Mouse (Mus musculus) left cerebral cortex, adult 9 months (tissue): ENCODE measurements around the gene Dkkl1.
A peak's percentile ranks its signal among the peaks of the same experiment; 100 is the strongest.

Experiments
- DNase-seq, 2 experiments: peaks; one replicate each; pipeline ENCODE4 v3.0.0; 2022; ENCODE audit warnings: low spot score in 2 of 2

Gene Dkkl1

GRCm38 (mm10) chr7:45229459-45230203 lies 17.7 kb upstream of the Dkkl1 start:
- DNase-seq: no peak

- no peak for DNase-seq
Observed at GRCm38 (mm10) chr7:45229046-45229445, 17.1 kb upstream of the Dkkl1 start.

- DNase-seq: no peak
Observed at GRCm38 (mm10) chr7:45228548-45228947, 16.6 kb upstream of the Dkkl1 start.

- no peak for DNase-seq
Observed at GRCm38 (mm10) chr7:45226421-45226820, 14.5 kb upstream of the Dkkl1 start.

- DNase-seq: no peak
Observed at GRCm38 (mm10) chr7:45224826-45225225, 12.9 kb upstream of the Dkkl1 start.

- DNase-seq: no peak
Observed at GRCm38 (mm10) chr7:45221680-45222079, 9.7 kb upstream of the Dkkl1 start.

GRCm38 (mm10) chr7:45216442-45217183 lies 4.7 kb upstream of the Dkkl1 start:
- DNase-seq: no peak

GRCm38 (mm10) chr7:45215673-45216441 lies 3.9 kb upstream of the Dkkl1 start, which contains the start of gene Tead2:
Gene Tead2 (plus strand): TSS chr7:45215753.
- DNase-seq: no peak

GRCm38 (mm10) chr7:45213708-45214107 lies 1.8 kb upstream of the Dkkl1 start:
- no peak for DNase-seq

- DNase-seq: no peak
Observed at GRCm38 (mm10) chr7:45212356-45212755, 409 bp upstream of the Dkkl1 start.

GRCm38 (mm10) chr7:45211070-45211469 lies 877 bp downstream of the Dkkl1 start:
- no peak for DNase-seq

- no peak for DNase-seq
Observed at GRCm38 (mm10) chr7:45208260-45208659, 3.7 kb downstream of the Dkkl1 start.

- peak; percentile 86 to 94 for DNase-seq
Observed at GRCm38 (mm10) chr7:45204380-45205143, 7.4 kb downstream of the Dkkl1 start, which contains the start of gene Ccdc155. Gene Ccdc155 (minus strand): TSS chr7:45204892.

- DNase-seq: peak in 1 of 2 experiments; percentile 46
Observed at GRCm38 (mm10) chr7:45202654-45203053, 9.3 kb downstream of the Dkkl1 start.

- DNase-seq: peak in 1 of 2 experiments; percentile 73
Observed at GRCm38 (mm10) chr7:45198961-45199360, 13.0 kb downstream of the Dkkl1 start.

- peak in 1 of 2 experiments; percentile 80 for DNase-seq
Observed at GRCm38 (mm10) chr7:45198435-45198834, 13.5 kb downstream of the Dkkl1 start.

- DNase-seq: no peak
Observed at GRCm38 (mm10) chr7:45196994-45197393, 15.0 kb downstream of the Dkkl1 start.

- no peak for DNase-seq
Observed at GRCm38 (mm10) chr7:45196176-45196535, 15.8 kb downstream of the Dkkl1 start.

GRCm38 (mm10) chr7:45195341-45196175 lies 16.4 kb downstream of the Dkkl1 start:
- no peak for DNase-seq
